In the genomic region with DNA sequence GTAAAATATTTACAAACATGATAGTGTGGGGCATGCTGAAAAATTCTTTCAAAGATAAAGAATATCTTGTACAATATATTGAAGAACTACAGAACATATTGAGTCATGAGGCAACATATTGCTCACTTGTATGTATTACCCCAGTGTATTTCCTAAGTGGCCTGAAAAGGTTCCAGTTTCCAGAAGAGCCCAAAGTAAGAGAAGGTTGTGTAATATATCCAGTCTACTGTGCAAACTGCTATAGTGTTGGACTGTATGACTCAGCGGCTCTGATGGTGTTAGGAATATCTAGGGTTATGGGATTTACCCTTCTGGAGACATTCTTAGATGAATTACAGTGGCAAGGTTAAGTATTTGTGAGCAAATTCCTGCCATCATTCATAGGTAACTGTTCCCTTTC, we compare ENCODE assay signal across 29 mouse cellular contexts. TPM values are rescaled to one million over a fixed set of nuclear protein-coding genes. Genes with fewer than 3 reads are reported as not detected.
DNase-seq lines count a peak whose midpoint lies in the region; ATAC-seq and TF ChIP-seq lines count a peak whose summit lies in the region.
"Had no signal": no experiment of that assay in that cellular context is flagged by ENCODE, and none has a peak within 500 bp of the region (broad histone marks: within the 10 kb centered on the region; RNA-seq: fewer than 3 reads in every experiment).

No protein-coding gene starts in this region.

- H3K4me3 ChIP-seq in hindbrain, postnatal 0 days (ENCODE audit: low read length), result no peak overlapping the region
- H3K4me3 ChIP-seq: embryonic facial prominence, embryonic 10.5 days; embryonic facial prominence, embryonic 13.5 days; erythroblast, embryonic 14.5 days; forebrain, embryonic 10.5 days; forebrain, embryonic 13.5 days; gastrocnemius, adult 2 months; heart, adult 2 months; hindbrain, embryonic 12.5 days; hindbrain, embryonic 15.5 days; intestine, embryonic 15.5 days had no signal

- H3K9ac ChIP-seq in hindbrain, postnatal 0 days (replicated peaks; ENCODE audit: low read length), result no peak overlapping the region
- H3K9ac ChIP-seq: embryonic facial prominence, embryonic 13.5 days; forebrain, embryonic 13.5 days; hindbrain, embryonic 12.5 days; hindbrain, embryonic 15.5 days; intestine, embryonic 15.5 days had no signal

- no peaks in the 10 kb centered on the region for H3K36me3 ChIP-seq in hindbrain, postnatal 0 days (ENCODE audit: insufficient read depth, low read length)
- H3K36me3 ChIP-seq: embryonic facial prominence, embryonic 10.5 days; embryonic facial prominence, embryonic 13.5 days; forebrain, embryonic 10.5 days; hindbrain, embryonic 12.5 days; hindbrain, embryonic 15.5 days; intestine, embryonic 15.5 days had no signal

- peak; percentile 26 for DNase-seq in lung, postnatal 25 days (ENCODE audit: low spot score)
- DNase-seq in lung, postnatal 14 days, result no peak
- DNase-seq in NIH3T3 (ENCODE audit: low read depth), result peak; percentile 69
- DNase-seq in gonadal fat pad, adult 2 months (ENCODE audit: low read depth), result peak; percentile 34
- DNase-seq in frontal cortex, postnatal 14 days (ENCODE audit: low spot score in 2 of 2), result no peak
- DNase-seq in hindbrain, postnatal 0 days (ENCODE audit: low spot score), result no peak
- DNase-seq: adrenal gland, adult 8-10 months; adrenal gland, postnatal 25 days; cerebellum, adult 11-12 months; cerebellum, adult 8-10 months; cerebellum, postnatal 10 days; cerebellum, postnatal 36 days; embryo, embryonic 11 days; gastrocnemius, adult 2 months; gastrocnemius, postnatal 14 days; heart, adult 2 months; kidney, adult 11 months had no signal

- no peaks in the 10 kb centered on the region for H3K4me1 ChIP-seq in hindbrain, postnatal 0 days (ENCODE audit: insufficient read depth, low read length)
- H3K4me1 ChIP-seq: embryonic facial prominence, embryonic 10.5 days; embryonic facial prominence, embryonic 13.5 days; forebrain, embryonic 10.5 days; forebrain, embryonic 13.5 days; hindbrain, embryonic 12.5 days; hindbrain, embryonic 15.5 days; intestine, embryonic 15.5 days had no signal

- WGBS in hindbrain, postnatal 0 days, result 97% methylated on average over 1 of the region's 1 CpGs

- H3K9me3 ChIP-seq in hindbrain, postnatal 0 days (ENCODE audit: low read length), result no peaks in the 10 kb centered on the region
- H3K9me3 ChIP-seq: embryonic facial prominence, embryonic 10.5 days; embryonic facial prominence, embryonic 13.5 days; forebrain, embryonic 10.5 days; forebrain, embryonic 13.5 days; hindbrain, embryonic 12.5 days; hindbrain, embryonic 15.5 days; intestine, embryonic 15.5 days had no signal

- ATAC-seq in hindbrain, postnatal 0 days, result no peak
- ATAC-seq: CD4-positive, CD25-positive, alpha-beta regulatory T cell, adult 4 months; forebrain, embryonic 13.5 days; forebrain, embryonic 16.5 days; intestine, embryonic 15.5 days had no signal

- H3K27me3 ChIP-seq in hindbrain, postnatal 0 days (ENCODE audit: insufficient read depth, low read length), result no peaks in the 10 kb centered on the region
- H3K27me3 ChIP-seq: embryonic facial prominence, embryonic 13.5 days; forebrain, embryonic 13.5 days; hindbrain, embryonic 12.5 days; hindbrain, embryonic 15.5 days; intestine, embryonic 15.5 days had no signal

- no peak overlapping the region for H3K27ac ChIP-seq in hindbrain, postnatal 0 days
- H3K27ac ChIP-seq: embryonic facial prominence, embryonic 10.5 days; embryonic facial prominence, embryonic 13.5 days; forebrain, embryonic 10.5 days; forebrain, embryonic 13.5 days; gastrocnemius, adult 2 months; heart, adult 2 months; hindbrain, embryonic 12.5 days; hindbrain, embryonic 15.5 days; intestine, embryonic 15.5 days had no signal

- no peak for TF ChIP-seq CTCF in hindbrain, postnatal 0 days (IDR thresholded peaks at IDR 0.05; ENCODE audit: low read depth)

- H3K4me2 ChIP-seq in hindbrain, postnatal 0 days (ENCODE audit: low read depth, low read length), result no peak overlapping the region
- H3K4me2 ChIP-seq: embryonic facial prominence, embryonic 13.5 days; forebrain, embryonic 13.5 days; heart, embryonic 11.5 days; hindbrain, embryonic 12.5 days; hindbrain, embryonic 15.5 days; intestine, embryonic 15.5 days had no signal

RNA-seq across cellular contexts. Expression of gene Ccser1, which starts 13.2 kb away (rescaled TPM):
- polyA plus RNA-seq in gonadal fat pad, adult 2 months (2012; rRNA removed), result 2.4 and 2.5 TPM in 2 replicates
- 43.4 and 48.7 TPM in 2 replicates for total RNA-seq in hindbrain, postnatal 0 days (2014; rRNA removed)
- 12.1 and 14.9 TPM in 2 replicates for polyA plus RNA-seq in hindbrain, postnatal 0 days (2015; fragmentation: Nextera tagmentation; extraction: Ambion mirVana)
- total RNA-seq: MEL had no signal
- polyA plus RNA-seq: erythroblast, embryonic 14.5 days had no signal

Comparison
In these comparisons a context has a peak if more than half of its experiments do, and no peak if none do; other contexts are left out.
1. DNase-seq: peak in lung, postnatal 25 days (single experiment), NIH3T3 (single experiment) and gonadal fat pad, adult 2 months (single experiment); none in lung, postnatal 14 days (single experiment), frontal cortex, postnatal 14 days (0 of 2) and hindbrain, postnatal 0 days (single experiment).